Mouse (Mus musculus): ENCODE data around the gene Sox10.

- TF ChIP-seq MYOD1 (IDR thresholded peaks at IDR 0.05; ENCODE audit: control insufficient read depth in 1 of 3, insufficient read length in 2 of 3, low read depth in 2 of 3) (no peak), POLR2A (IDR thresholded peaks at IDR 0.05; ENCODE audit: insufficient read length, low read depth) (no peak), POLR2AphosphoS2 (IDR thresholded peaks at IDR 0.05; ENCODE audit: insufficient read length, low read depth) (no peak), MAX (IDR thresholded peaks at IDR 0.05; ENCODE audit: low read depth) (no peak), TCF12 (IDR thresholded peaks at IDR 0.05; ENCODE audit: insufficient read depth, poor library complexity, severe bottlenecking) (no peak), CEBPB (IDR thresholded peaks at IDR 0.05; ENCODE audit: insufficient read depth, poor library complexity, severe bottlenecking) (no peak), MYOG (IDR thresholded peaks at IDR 0.05; ENCODE audit: control insufficient read depth in 1 of 3, insufficient read depth in 1 of 3, insufficient read length in 2 of 3, low read depth in 2 of 3) (no peak), USF1 (IDR thresholded peaks at IDR 0.05; ENCODE audit: low read depth) (no peak), E2F4 (IDR thresholded peaks at IDR 0.05; ENCODE audit: insufficient read depth) (no peak)
Measured at GRCm38 (mm10) chr15:79213591-79213990, 48.6 kb upstream of the Sox10 start.

All from myocyte (in vitro differentiated cells).